Mouse (Mus musculus) heart, postnatal 0 days (tissue): ENCODE data around the gene Cox6a1.

Source experiments
- CTCF ChIP-seq: IDR thresholded peaks from 2 replicates; pipeline ENCODE4 v1.5.1; 2016; ENCODE audit warnings: antibody characterized with exemption, control low read depth, low read depth
- EP300 ChIP-seq: IDR thresholded peaks from 2 replicates; pipeline ENCODE4 v1.6.1; 2016; ENCODE audit warnings: antibody characterized with exemption, low read depth

DNA sequence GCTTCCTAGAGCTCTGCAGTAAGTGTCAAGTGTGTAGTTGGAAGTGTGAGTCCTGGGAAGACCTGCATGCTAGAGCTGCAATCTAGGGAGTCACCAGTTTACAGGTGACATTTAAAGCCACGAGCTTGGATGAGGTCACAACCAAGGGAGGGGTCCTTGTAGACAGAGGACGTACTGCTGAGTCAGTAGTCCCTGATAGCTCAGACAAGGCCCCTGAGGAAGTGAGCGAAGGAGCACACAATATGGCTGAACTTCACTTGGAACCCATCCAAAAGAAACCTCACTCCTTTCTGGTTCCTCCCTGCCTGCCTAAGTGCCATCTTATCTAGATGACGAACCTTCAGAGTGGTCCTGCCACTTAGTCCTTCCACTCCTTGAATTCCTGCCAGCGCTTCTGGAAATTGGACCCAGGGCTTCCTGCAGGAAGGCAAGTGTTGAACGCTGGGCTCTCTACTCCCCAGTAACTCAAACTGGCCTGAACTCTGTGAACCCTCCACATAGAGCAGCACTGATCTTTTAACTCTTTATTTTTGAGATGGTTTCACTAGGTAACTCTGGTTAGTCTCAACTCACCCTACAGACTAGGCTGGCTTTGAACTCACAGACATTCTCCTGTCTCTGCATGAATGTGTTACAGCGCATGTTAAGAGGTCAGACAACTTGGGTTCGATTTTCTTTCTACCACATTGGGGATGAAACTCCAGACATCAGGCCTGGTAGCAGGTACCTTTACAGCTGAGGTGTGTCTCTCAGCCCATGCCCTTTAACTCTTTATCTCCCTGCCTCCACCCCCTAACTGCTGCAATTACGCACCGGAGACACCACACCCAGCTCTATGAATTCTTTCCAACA is 35.7 kb downstream of the Cox6a1 start:
- TF ChIP-seq EP300 (no peak), CTCF (no peak)
